Mouse (Mus musculus) midbrain, postnatal 0 days (tissue): ENCODE results near the gene Gm28845. TPM values are rescaled to one million over a fixed set of nuclear protein-coding genes. Genes with fewer than 3 reads are reported as not detected.
"Not testable (repeated sequence)": the region's sequence is repeated elsewhere in the genome, so short reads cannot be mapped to it uniquely, and the experiment has no call there.

Experiments used
- ATAC-seq: fragments of 200-750 bp; cut with Nextera tagmentation; 2 replicates; pipeline ENCODE4 v1.8.0; 2017; ENCODE audit warnings: moderate number of reproducible peaks, mild to moderate bottlenecking, moderate TSS enrichment, moderate library complexity; ENCODE audit not compliant: low FRiP score
- DNase-seq: peaks from one replicate; pipeline ENCODE4 v3.0.0-alpha.2; 2015; ENCODE audit warnings: low spot score
- H3K27ac ChIP-seq: fragments of 300-500 bp; sonication (generic); 2 replicates; pipeline ENCODE4 v1.5.1; 2014; ENCODE audit warnings: low read depth, mild to moderate bottlenecking, low read length, mixed read lengths
- H3K27me3 ChIP-seq: fragments of 300-500 bp; sonication (generic); 2 replicates; pipeline ENCODE4 v1.6.1; 2014; ENCODE audit warnings: low read length, control low read depth, mixed read lengths; ENCODE audit not compliant: insufficient read depth
- H3K36me3 ChIP-seq: fragments of 300-500 bp; sonication (generic); 2 replicates; pipeline ENCODE4 v1.6.1; 2014; ENCODE audit warnings: low read length, control low read depth, mixed read lengths; ENCODE audit not compliant: insufficient read depth
- H3K4me1 ChIP-seq: fragments of 300-500 bp; sonication (generic); 2 replicates; pipeline ENCODE4 v1.6.1; 2014; ENCODE audit warnings: mild to moderate bottlenecking, control low read depth, antibody characterized with exemption, low read length, mixed read lengths; ENCODE audit not compliant: insufficient read depth
- H3K4me2 ChIP-seq: fragments of 300-500 bp; sonication (generic); 2 replicates; pipeline ENCODE4 v1.6.1; 2014; ENCODE audit warnings: low read depth, mild to moderate bottlenecking, low read length, mixed read lengths; ENCODE audit not compliant: poor library complexity, severe bottlenecking
- H3K4me3 ChIP-seq: fragments of 300-500 bp; sonication (generic); 2 replicates; pipeline ENCODE4 v1.5.1; 2014; ENCODE audit warnings: low read depth, mild to moderate bottlenecking, low read length, moderate library complexity
- H3K9ac ChIP-seq: fragments of 300-500 bp; sonication (generic); replicated peaks from 2 replicates; pipeline ENCODE4 v1.6.1; 2014; ENCODE audit warnings: mild to moderate bottlenecking, low read length, moderate library complexity, mixed read lengths; ENCODE audit not compliant: poor library complexity, severe bottlenecking
- H3K9me3 ChIP-seq: fragments of 300-500 bp; sonication (generic); 2 replicates; pipeline ENCODE4 v1.6.1; 2016; ENCODE audit warnings: low read length, control low read depth
- CTCF ChIP-seq: IDR thresholded peaks from 2 replicates; pipeline ENCODE4 v1.5.1; 2016; ENCODE audit warnings: antibody characterized with exemption, mild to moderate bottlenecking
- WGBS: fragments of 180-500 bp; shearing (Covaris S2); extraction: QIAGEN DNeasy Blood & Tissue Kit; methylation state at CpG from one replicate; pipeline ENCODE4 v1.1.7; 2014; 5-methylcytosine and 5-hydroxymethylcytosine counted together
- polyA plus RNA-seq: library from polyadenylated mRNA; unstranded; fragments of >200 nt; fragmentation: Nextera tagmentation; extraction: Ambion mirVana; gene quantifications from 2 replicates; pipeline ENCODE4 v1.2.1, GENCODE M21; 2015
- total RNA-seq: library from RNA; depleted of rRNA; stranded (reverse); fragments of >200 nt; gene quantifications from 2 replicates; pipeline ENCODE4 v1.2.3, GENCODE M21; 2014; rRNA removed

Gene Gm28845
- total and polyA plus RNA-seq, 2 experiments from 2014 or later: 1.2 to 1.3 TPM

DNA sequence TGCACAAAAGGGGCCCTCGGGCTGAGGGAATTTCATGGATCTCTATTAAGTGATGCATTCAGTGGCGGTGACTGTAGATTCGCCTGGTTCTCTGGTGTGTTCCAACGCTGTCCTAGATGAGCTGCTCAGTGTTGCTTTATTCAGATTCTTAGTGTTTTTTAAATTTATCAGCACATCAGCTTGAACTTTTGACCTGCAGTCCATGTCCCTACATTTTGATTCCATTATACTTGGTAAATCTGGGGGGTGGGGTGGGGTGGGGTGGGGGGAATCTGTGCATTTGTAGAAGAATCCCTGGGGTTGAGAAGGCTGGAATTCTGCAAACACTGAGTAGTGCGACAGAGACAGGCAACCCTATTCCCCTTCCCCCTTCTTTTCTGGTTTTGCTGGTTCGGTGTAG, 45.8 kb downstream of the Gm28845 start, which contains the start of gene Crygc:
TSS of gene Crygc (minus strand) at position 101 of the 400 bp plus-strand sequence.
- no peaks in the 10 kb centered on the region for H3K27me3 ChIP-seq
- H3K4me2 ChIP-seq: no peak within 1 kb of the TSS
- H3K9ac ChIP-seq: no peak within 1 kb of the TSS
- TF ChIP-seq CTCF: no peak
- no peak within 1 kb of the TSS for H3K4me3 ChIP-seq
- H3K9me3 ChIP-seq: no peaks in the 10 kb centered on the region
- H3K27ac ChIP-seq: no peak within 1 kb of the TSS
- 60% methylated on average over 6 of the region's 6 CpGs for WGBS
- H3K36me3 ChIP-seq: no peaks in the 10 kb centered on the region
- no peak for ATAC-seq
- no peak for DNase-seq
- H3K4me1 ChIP-seq: no peaks in the 10 kb centered on the region

DNA sequence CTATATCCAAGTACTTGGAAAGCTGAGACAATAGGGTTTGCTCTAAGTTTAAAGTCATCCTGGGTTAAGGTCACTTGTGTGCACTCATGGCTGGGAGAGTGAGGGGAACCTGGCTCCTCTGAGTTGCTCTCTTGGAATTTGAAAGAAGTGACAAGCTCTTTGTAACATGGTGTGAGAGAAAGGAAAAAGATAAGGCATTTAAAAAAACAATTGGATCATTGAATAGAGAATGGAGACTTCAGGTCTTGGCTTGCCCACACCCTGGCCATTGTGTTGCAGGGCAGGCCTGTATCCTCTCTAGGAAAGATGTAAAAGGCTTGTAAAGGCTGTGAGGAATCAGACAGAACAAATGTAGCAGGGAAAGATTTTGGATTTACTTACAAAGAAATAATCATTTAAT, 51.5 kb downstream of the Gm28845 start:
- no peak overlapping the region for H3K4me2 ChIP-seq
- no peaks in the 10 kb centered on the region for H3K4me1 ChIP-seq
- H3K27ac ChIP-seq: no peak overlapping the region
- H3K9ac ChIP-seq: no peak overlapping the region
- no peaks in the 10 kb centered on the region for H3K27me3 ChIP-seq
- H3K9me3 ChIP-seq: no peaks in the 10 kb centered on the region
- TF ChIP-seq CTCF: no peak
- no peak overlapping the region for H3K4me3 ChIP-seq
- no peaks in the 10 kb centered on the region for H3K36me3 ChIP-seq
- no peak for DNase-seq
- no peak for ATAC-seq

DNA sequence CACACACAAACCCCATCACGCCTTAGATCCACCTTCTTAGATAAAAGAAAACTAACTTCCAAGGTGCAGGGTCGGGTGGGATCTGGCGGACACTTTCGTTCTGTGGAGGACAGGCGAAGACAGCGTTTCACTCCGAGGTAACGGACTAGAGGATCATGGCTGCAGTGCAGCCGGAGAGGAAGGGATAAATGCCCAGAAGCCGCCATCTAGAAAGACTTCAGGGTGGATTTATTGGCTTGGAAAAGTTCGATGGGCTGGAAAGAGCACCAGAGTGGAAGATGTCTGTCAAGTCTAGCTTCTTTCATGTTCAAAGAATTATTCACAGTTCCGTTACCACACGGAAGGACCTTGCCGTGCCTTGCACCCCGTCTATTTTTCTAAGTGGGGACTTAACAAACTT, 55.2 kb downstream of the Gm28845 start:
- Histone ChIP-seq H3K4me3 (no peak overlapping the region), H3K4me1 (no peaks in the 10 kb centered on the region), H3K27me3 (no peaks in the 10 kb centered on the region), H3K36me3 (no peaks in the 10 kb centered on the region), H3K4me2 (no peak overlapping the region), H3K27ac (no peak overlapping the region), H3K9me3 (no peaks in the 10 kb centered on the region), H3K9ac (no peak overlapping the region)
- DNase-seq (no peak), ATAC-seq (no peak)
- WGBS: 78% methylated on average over 15 of the region's 15 CpGs
- TF ChIP-seq CTCF: no peak

DNA sequence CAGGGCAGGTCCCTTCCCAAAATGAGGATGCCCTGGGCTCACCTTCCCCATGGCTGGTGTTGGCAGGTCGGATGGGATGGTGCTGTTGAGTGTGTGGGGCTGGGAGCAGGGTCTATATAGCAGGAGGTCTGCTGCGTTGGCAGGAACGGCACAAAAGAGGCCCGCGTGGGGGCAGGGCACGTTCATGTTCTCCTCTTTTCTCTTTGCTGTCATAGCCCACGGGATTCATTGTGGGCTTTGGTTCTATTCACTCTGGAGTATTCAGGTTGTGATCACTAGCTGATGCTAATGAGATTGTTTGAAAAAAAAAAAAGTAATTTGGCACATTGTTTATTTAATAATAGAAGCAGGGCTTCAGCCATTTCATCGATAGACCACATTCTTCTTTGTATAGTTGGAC, 56.0 kb downstream of the Gm28845 start, which contains the start of gene Crygd:
TSS of gene Crygd (minus strand) at position 101 of the 400 bp plus-strand sequence.
- no peak within 1 kb of the TSS for H3K9ac ChIP-seq
- no peak for ATAC-seq
- H3K36me3 ChIP-seq: no peaks in the 10 kb centered on the region
- H3K4me3 ChIP-seq: no peak within 1 kb of the TSS
- no peak for TF ChIP-seq CTCF
- H3K9me3 ChIP-seq: no peaks in the 10 kb centered on the region
- H3K4me1 ChIP-seq: no peaks in the 10 kb centered on the region
- H3K4me2 ChIP-seq: no peak within 1 kb of the TSS
- no peak within 1 kb of the TSS for H3K27ac ChIP-seq
- 72% methylated on average over 8 of the region's 8 CpGs for WGBS
- DNase-seq: no peak
- no peaks in the 10 kb centered on the region for H3K27me3 ChIP-seq

DNA sequence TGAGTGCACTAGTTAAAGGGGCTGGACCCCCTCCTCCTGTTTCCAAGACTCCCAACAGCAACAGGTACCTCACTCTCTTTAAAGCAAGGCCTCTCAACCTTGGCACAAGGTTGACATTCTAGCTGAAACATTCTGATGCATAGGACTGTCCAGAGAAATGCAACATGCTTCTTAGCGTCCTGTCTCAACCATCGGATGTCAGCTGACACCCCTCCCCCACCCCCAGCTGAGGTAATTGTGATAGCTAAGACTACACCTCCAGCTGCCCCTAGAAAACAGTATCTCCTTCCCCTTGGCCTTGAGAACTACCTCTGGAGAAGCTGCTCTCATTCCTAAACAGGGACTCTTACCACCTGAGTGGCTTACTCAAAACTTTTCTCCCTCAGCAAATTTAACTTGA, 67.2 kb downstream of the Gm28845 start:
- H3K9me3 ChIP-seq: no peaks in the 10 kb centered on the region
- H3K4me2 ChIP-seq: no peak overlapping the region
- H3K4me1 ChIP-seq: no peaks in the 10 kb centered on the region
- no peaks in the 10 kb centered on the region for H3K36me3 ChIP-seq
- no peak for TF ChIP-seq CTCF
- no peak overlapping the region for H3K27ac ChIP-seq
- no peaks in the 10 kb centered on the region for H3K27me3 ChIP-seq
- no peak for ATAC-seq
- DNase-seq: no peak
- 48% methylated on average over 2 of the region's 2 CpGs for WGBS
- no peak overlapping the region for H3K9ac ChIP-seq
- H3K4me3 ChIP-seq: no peak overlapping the region

DNA sequence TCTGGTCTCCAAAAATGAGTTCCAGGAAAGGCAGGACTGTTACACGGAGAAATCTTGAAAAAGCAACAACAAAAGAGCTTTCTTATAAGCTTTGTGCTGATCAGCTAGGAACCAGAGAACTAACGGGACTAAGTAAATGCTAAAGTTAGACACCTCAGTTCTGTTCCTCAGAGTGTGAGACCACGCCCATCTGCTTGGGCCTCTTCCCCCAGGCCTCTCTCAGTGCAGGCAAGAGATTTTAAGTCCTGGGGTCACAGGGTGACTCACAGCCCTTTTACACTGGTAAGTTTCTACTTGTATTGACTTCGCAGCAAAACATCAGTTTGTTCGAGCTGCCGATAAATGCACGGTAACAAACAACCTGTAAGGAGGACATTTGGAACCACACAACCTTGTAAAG, 67.7 kb downstream of the Gm28845 start:
- Histone ChIP-seq H3K36me3 (no peaks in the 10 kb centered on the region), H3K9ac (no peak overlapping the region), H3K4me3 (no peak overlapping the region), H3K4me1 (no peaks in the 10 kb centered on the region), H3K4me2 (no peak overlapping the region), H3K9me3 (no peaks in the 10 kb centered on the region), H3K27ac (no peak overlapping the region), H3K27me3 (no peaks in the 10 kb centered on the region)
- WGBS: 63% methylated on average over 7 of the region's 7 CpGs
- DNase-seq: no peak
- ATAC-seq: no peak
- no peak for TF ChIP-seq CTCF

DNA sequence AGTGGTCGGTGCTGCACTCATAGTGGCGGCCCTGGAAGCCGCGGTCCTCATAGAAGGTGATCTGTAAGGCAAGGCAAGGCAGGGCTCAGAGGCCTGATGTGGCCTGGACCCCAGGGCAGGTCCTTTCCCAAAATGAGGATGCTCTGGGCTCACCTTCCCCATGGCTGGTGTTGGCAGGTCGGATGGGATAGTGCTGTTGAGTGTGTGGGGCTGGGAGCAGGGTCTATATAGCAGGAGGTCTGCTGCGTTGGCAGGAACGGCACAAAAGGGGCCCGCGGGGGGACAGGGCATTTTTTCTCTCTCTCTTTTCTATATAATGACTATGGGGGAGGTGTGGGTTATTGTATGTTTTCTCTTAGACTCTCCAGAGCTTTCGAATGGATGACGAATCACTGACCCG, 68.4 kb downstream of the Gm28845 start, which contains the start of gene Cryge:
TSS of gene Cryge (minus strand) at position 198 of the 400 bp plus-strand sequence.
- H3K9ac ChIP-seq, H3K27ac ChIP-seq, H3K36me3 ChIP-seq, H3K4me2 ChIP-seq, H3K4me3 ChIP-seq, ATAC-seq, H3K27me3 ChIP-seq, DNase-seq, H3K4me1 ChIP-seq, H3K9me3 ChIP-seq: not testable (repeated sequence)
- whole genome bisulfite sequencing: 58% methylated on average over 9 of the region's 12 CpGs

Other genes with a start within 250 kb of the Gm28845 start
- 14.6 and 21.9 TPM in 2 replicates for gene Plekhm3, start 162.7 kb downstream of the Gm28845 start, total RNA-seq
- 5.6 and 5.9 TPM in 2 replicates for gene Plekhm3, start 162.7 kb downstream of the Gm28845 start, polyA plus RNA-seq
- not detected in 2 replicates for gene Akr1cl, start 86.8 kb downstream of the Gm28845 start, total RNA-seq
- gene Akr1cl, start 86.8 kb downstream of the Gm28845 start, polyA plus RNA-seq: not detected in 2 replicates
- gene Cryge, start 68.4 kb downstream of the Gm28845 start, total RNA-seq: not detected in 2 replicates
- not detected in 2 replicates for gene Cryge, start 68.4 kb downstream of the Gm28845 start, polyA plus RNA-seq
- not detected in 2 replicates for gene Crygd, start 56.1 kb downstream of the Gm28845 start, total RNA-seq
- not detected in 2 replicates for gene Crygd, start 56.1 kb downstream of the Gm28845 start, polyA plus RNA-seq
- not detected in 2 replicates for gene Crygc, start 45.9 kb downstream of the Gm28845 start, total RNA-seq
- gene Crygc, start 45.9 kb downstream of the Gm28845 start, polyA plus RNA-seq: not detected in 2 replicates
- not detected in 2 replicates for gene Crygb, start 37.3 kb downstream of the Gm28845 start, total RNA-seq
- gene Crygb, start 37.3 kb downstream of the Gm28845 start, polyA plus RNA-seq: 0.38 and 0.43 TPM in 2 replicates
- 0.90 and 2.8 TPM in 2 replicates for gene Cryga, start 16.2 kb downstream of the Gm28845 start, total RNA-seq
- gene Cryga, start 16.2 kb downstream of the Gm28845 start, polyA plus RNA-seq: 0.50 and 0.95 TPM in 2 replicates
- 4.2 and 8.4 TPM in 2 replicates for gene D630023F18Rik, start 3.7 kb upstream of the Gm28845 start, total RNA-seq
- 8.8 and 9.7 TPM in 2 replicates for gene D630023F18Rik, start 3.7 kb upstream of the Gm28845 start, polyA plus RNA-seq
- 240 and 332 TPM in 2 replicates for gene Idh1, start 66.9 kb upstream of the Gm28845 start, total RNA-seq
- gene Idh1, start 66.9 kb upstream of the Gm28845 start, polyA plus RNA-seq: 408 and 416 TPM in 2 replicates
- 30.1 and 39.6 TPM in 2 replicates for gene Pikfyve, start 67.1 kb upstream of the Gm28845 start, total RNA-seq
- 7.7 and 10.4 TPM in 2 replicates for gene Pikfyve, start 67.1 kb upstream of the Gm28845 start, polyA plus RNA-seq
- gene Pth2r, start 162.5 kb upstream of the Gm28845 start, total RNA-seq: 1.5 and 3.4 TPM in 2 replicates
- 2.1 and 2.3 TPM in 2 replicates for gene Pth2r, start 162.5 kb upstream of the Gm28845 start, polyA plus RNA-seq